Mouse (Mus musculus): ENCODE results near the gene Mier2.

DNA sequence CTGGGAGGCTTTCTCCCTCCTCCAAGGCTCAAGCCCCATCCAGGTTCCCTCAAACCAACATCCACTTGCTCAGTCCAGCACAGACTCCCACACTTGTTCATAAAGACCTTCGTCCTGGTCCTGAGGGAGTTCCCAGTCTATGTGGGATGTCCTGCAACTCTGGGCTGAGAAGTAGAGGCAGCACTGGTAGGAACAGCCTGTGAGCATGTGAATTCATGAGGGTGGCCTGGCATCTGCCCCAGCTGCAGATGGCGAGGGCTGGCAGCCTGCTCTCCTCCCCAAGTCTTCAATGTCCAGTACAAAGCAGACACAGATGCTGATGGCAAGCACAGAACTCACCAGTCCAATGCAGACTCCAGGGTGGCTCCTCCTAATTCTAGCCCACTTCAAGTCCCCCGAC lies 16.7 kb downstream of the Mier2 start:
- TF ChIP-seq CTCF (IDR thresholded peaks at IDR 0.05; ENCODE audit: extremely low read depth, insufficient read depth, low read length) (no peak), POLR2A (IDR thresholded peaks at IDR 0.05; ENCODE audit: extremely low read depth, insufficient read depth, low read length) (no peak)
